Mouse (Mus musculus) retina, postnatal 7 days (tissue): ENCODE data around the gene BC035947.
"Not testable (repeated sequence)": the region's sequence is repeated elsewhere in the genome, so short reads cannot be mapped to it uniquely, and the experiment has no call there.

Experiments used
- DNase-seq: peaks from one replicate; pipeline ENCODE4 v3.0.0-alpha.2; 2012; ENCODE audit warnings: low read depth, low spot score

BC035947 gene

DNA sequence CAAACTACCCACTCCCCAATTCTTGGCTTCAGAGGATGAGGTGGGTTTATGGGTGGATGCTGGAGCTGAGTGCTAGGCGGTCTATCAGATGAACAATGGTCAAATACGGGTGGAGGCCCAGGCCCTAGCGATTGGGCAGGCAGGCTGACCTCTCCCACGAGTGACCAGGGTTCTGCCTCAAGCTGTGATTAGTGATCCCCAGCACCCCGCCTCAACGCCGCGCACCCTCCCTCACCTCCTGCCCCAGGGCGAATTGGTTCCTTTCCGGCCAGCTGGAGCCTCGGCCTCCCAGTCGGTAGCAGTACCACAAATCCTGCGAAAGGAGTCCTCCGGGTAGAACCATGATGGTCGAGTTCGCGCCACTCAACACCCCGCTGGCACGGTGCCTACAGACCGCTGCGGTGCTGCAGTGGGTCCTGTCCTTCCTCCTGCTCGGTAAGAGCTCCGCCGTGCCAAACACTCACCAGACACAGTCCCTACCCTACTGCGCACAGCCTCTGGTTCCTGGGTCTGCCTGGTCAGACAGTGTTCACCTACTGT is at the start of gene BC035947:
Gene BC035947 (minus strand): TSS at position 538 of the 540 bp plus-strand sequence.
- DNase-seq = peak; percentile 4

DNA sequence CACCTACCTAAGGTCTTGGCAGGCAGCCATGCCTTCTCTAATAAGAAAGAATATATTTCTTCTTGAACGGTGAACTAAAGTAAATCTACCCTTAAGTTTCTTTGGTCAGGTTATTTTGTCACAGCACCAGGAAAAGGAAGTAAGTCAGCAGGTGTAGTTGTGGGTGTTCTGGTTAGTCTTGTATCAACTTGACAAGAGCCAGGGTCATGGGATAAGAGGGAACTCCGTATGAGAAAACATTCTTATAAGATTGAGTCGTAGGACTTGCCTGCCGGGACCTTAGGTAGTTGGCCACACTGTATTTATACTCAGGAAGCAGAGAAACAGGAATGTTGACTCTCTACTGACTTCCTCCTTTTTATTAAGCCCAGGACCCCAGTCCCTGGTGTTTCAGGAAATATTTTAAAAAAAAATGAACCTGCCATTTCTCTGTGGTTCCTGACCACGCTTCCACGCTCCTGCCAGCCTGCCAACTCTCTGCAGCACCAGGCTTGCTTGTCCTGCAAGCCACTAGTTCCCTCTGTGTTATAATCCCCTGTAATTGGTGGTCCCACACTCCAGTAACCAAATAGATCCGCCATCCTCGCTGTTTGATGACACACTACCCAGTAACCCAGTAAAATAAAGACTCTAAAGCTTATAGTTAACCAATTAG is 42.2 kb upstream of the BC035947 start:
- no peak for DNase-seq

- DNase-seq = no peak
Measured at GRCm38 (mm10) chr1:78548961-78549360, 37.0 kb upstream of the BC035947 start.

DNA sequence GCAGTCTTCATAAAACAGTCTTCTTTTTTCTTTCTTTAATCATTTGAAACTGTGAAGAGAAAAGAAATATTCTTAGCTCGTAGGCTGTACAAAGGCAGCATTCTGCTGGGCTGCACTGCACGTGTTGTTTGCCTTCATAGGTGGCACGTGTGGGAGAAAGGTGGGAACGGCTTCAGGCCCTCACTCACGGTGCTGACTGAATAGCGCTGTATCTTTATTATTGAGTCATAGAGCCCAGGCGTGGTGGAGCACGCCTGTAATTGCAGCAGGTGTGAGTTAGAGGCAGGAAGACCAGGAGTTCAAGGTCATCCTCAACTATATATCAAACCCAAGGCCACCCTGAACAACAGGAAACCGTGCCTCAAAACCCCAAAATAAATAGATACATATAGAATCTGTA is 34.3 kb upstream of the BC035947 start:
- DNase-seq = no peak

- not testable (repeated sequence) for DNase-seq
Measured at GRCm38 (mm10) chr1:78543631-78544030, 31.7 kb upstream of the BC035947 start.

GRCm38 (mm10) chr1:78539166-78539565 is 27.2 kb upstream of the BC035947 start:
- no peak for DNase-seq

DNA sequence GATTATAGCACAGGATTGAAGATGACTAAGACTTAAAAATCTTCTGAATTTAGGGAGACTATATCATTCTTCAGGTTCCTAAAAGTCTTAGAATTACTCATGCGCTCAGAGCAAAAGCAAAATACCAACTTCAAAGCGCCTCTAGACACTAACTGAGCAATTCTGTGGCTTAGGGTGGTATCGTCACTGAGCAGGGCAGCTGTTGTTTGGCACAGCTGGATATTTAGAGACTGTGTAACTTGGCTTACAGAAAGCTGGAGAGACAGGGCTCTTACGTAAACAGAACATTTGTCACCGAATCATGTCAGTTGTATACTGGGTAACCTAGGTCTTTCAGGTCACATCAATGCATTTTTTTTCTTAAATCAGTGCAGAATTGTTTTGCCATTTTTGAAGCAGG is 26.4 kb upstream of the BC035947 start:
- DNase-seq = no peak

DNA sequence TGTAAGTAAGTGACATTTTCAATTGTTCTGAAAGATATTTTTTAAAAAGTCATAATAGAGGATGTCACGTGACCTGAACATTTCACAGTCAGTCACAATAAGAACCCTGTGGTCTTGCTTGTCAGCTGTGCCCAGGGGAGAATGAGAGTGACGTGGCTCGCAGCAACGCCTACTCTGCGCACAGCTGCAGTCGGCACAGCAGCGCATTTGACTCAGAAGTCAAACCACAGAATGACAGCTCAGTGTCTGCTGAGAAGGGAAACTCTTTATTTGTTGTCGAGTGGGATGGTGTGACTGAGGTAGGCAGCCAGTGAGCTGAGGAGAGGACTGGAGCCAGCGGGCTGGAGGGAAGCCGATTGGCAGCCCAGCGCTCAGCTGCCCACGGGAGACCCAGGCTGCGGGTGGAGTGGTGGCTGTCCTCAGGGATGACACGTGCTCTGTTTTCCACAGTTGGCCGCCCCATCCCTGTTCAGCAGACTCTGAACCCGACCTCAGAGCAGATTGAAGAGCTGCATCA is 25.6 kb upstream of the BC035947 start:
- DNase-seq = peak; percentile 16

DNA sequence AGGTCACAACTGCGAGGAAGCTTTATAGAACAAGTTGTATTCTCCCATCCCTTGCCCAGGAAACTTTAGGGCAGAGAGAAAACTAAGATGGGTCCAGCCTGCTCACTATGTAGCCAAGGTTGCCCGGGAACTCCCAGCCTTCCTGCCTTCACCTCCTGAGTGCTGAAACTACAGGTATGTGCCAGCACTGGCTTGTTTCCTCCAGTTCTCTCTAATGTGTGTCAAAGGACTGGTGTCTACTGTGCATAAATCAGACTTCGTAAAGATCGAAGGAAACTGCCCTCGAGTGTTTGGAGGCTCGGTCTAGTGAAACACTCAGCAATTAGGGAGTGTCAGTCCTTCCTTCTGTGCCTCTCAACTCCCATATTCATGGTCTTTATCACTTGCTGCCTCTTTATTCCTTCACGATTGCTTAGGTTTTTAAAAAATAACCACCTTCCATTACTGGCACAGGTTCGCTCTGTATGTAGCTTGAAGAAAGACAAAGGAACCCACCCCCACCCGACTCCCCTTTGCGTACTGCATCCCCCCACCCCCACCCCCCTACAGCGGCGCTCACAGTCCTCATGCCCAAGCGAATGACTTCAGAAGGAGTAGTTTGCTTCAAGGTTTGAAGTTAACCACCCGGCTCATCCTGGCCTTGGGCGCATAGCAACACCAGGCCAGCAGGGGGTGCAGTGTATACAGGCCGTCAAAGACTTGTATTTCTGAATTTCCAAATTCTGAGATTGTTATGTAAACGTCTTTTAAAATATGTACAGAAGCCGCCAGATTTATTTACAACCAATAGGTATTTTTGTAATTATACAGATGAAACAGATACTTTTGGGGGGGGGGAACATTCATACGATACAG is 24.6 kb upstream of the BC035947 start:
- DNase-seq = peak; percentile 42

DNA sequence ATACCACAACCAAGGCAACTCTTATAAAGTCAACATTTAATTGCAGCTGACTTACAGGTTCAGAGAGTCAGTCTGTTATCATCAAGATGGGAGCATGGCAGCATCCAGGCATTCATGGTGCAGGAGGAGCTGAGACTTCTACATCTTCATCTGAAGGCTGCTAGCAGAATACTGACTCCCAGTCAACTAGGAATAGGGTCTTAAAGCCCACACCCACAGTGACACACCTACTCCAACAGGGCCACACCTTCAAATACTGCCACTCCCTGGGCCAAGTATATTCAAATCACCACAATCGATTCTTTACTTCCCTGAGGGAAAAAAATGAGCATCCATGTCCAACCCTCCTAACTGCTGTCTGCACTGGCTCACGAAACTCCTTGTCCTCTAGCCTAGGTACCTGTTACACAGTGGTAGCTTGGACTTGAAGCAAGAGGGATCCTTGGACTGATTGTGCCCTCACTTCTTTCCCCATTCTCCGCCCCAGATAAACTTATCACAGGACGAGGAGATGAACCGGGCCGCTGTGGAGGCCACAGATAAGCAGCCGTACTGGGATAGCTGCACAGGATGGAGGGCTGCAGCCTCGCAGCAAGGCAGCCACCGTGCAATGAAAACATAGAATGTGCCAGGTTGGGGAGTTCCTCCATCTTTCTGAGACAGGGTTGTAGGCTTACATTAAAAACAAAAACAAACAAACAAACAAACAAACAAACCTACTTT is 22.6 kb upstream of the BC035947 start:
- DNase-seq = no peak

GRCm38 (mm10) chr1:78532184-78532800 is 20.3 kb upstream of the BC035947 start:
- DNase-seq = no peak

DNA sequence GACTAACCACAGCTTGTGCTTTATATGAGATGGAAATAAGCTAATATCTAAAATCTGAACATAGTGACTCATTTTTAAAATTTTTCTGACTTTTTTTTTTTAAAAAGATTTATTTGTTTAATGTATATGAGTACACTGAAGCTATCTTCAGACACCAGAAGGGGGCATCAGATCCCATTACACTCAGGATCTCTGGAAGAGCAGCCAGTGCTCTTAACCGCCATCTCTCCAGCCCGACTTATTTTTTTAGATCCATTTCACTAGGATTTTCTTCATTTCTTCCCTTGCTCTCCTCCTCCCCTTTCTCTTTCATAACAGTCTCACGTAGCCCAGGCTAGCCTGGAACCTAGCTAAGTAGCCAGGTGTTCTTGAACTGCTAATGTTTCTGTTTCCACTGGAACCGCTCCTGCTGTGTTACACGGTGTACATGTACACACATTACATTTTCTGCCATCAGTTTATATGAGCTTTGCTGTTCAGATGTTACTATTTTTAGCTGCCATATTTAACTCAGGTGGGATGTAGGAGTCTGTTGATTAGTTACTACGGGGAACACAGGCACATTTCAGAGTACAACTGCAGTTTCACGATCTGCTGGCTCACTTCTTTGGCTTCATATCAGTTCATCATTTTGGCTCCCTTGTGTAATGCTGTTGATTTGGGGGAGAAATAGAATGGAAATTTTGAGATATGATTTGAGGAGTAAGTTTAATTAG is 18.7 kb upstream of the BC035947 start:
- no peak for DNase-seq

DNA sequence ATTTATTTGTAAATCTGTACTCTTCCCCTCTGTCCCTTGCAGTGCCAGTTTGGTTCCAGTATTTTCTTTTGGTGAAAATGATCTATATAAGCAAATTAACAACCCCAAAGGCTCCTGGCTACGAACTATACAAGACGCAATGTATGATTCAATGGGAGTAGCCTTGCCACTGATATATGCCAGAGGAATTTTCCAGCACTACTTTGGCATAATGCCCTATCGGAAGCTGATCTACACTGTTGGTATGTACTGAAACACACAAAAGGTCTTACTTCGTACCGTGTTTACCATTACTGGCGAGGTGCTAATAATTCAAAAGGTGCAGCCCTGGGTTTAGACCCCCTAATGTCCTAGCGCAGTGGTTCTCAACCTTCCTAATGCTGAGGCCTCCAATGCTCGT is 17.1 kb upstream of the BC035947 start:
- no peak for DNase-seq

- no peak for DNase-seq
Measured at GRCm38 (mm10) chr1:78528356-78528755, 16.4 kb upstream of the BC035947 start.

DNA sequence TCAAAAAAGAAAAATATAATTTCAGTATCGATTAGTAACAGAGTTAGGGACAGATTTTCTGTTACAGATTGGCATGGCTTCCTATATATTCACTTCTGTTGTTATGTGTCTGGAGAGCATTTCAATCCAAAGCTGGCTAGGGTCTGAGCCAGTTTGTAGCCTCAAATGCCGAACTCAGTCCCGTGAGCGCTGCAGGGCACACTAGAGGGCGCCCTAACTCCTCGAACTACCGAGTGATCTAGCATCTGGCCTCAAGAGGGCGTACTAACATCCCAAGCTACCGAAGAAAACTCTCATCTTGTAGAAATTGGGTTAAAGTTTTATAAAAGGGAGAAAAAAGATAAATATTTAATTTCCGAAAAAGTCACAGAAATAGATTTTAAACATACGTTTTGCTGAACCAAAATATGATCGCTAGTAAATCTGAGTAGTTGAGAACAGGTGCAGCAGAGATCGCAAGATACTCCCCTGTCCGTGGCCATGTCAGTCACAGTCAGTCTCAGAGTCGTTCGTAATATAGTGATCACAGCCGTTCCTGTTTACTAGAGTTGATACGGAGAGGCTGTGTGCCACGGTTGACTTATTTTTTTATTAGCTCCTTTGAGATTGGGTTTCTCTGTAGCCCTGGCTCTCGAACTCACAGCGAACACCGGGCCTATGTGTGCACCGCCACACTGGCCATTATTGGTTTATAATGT is 13.4 kb upstream of the BC035947 start:
- no peak for DNase-seq

GRCm38 (mm10) chr1:78518907-78519306 is 6.9 kb upstream of the BC035947 start:
- DNase-seq = no peak

- DNase-seq = no peak
Measured at GRCm38 (mm10) chr1:78512756-78513155, 798 bp upstream of the BC035947 start.

DNA sequence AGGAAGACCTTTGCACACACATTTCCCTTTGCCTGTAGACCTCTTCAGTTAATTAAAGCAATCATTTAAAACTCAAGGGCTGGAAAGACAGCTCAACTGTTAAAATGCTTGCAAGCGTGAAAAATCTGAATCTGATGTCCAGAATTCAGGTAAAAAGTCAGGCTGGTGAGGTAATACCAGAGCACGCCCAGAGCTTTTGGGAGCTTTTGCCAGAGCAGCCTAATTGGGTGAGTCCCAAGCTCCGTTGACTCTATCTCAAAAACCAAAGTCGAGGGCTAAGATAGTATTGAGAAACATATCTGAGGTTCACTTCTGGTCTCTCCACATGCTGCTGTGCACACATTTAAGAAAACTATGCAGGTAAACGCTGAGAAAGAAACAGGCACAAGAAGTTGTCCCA is 1.1 kb downstream of the BC035947 start, which contains the start of gene Mogat1:
Gene Mogat1 (plus strand): TSS at position 130 of the 400 bp plus-strand sequence.
- DNase-seq = no peak

DNA sequence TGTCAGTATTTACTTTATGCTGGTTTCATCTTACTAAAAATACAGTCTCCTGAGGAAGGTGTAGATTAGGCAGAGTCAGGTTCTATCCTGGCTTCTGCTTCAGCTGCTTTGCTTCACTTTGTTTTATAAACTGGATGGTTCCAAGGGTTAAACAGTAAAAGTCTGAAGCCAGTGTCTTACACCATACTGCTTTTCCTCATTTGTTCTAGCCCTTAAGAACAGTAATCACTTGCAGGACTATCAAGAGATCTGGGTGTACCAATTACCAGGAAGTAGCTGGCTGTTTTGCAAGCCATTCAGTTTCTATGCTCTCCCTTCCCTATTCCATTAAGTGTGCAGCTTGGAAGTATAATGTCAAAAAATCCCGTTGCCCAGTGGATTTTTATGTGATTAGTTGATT is 4.8 kb downstream of the BC035947 start:
- no peak for DNase-seq

DNA sequence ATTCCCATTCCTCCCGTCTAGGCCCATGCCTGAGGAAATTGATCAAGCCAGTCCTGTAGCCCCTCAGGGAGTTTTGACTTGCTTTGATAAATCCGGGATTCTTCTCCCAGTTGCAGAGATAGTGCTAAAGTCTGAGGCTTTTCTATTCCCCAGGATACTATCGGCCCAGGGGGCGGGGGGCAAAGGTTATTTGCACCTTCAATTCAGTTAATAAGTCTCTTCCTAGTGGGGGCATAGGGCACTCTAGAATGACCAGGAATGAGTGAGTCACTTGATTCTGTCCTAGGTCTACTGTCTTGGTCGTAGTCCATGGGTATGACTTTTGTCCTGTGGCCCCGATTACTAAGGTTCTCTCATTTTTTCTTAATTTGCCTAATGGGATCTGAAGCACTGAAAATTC is 9.4 kb downstream of the BC035947 start:
- DNase-seq = no peak
